In the genomic region with DNA sequence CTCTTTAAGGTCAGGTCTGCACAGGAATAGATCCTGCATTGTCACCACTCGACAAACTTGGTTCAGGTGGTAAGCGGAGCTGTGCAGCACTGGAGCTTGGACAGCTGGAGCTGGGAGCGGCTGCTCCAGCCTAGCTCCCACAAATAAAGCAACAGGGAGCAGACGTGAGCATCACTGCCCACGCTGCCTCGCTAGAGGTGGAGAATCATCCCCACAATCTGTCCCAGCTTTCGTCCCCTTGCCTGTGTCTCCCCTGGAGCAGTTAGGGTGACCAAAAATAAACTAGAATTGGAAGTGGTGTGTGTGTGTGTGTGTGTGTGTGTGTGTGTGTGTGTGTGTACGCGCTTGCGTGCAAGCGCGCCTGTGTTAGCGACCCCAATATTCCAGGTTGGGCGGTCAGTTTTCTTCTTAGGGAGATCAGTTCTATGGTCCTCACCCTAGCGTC, we compare ENCODE assay signal across 8 mouse cellular contexts. TPM values are rescaled to one million over a fixed set of nuclear protein-coding genes. Genes with fewer than 3 reads are reported as not detected.
A peak's percentile ranks its signal among the peaks of the same experiment; 100 is the strongest.
DNase-seq lines count a peak whose midpoint lies in the region; ATAC-seq lines count a peak whose summit lies in the region.

No protein-coding gene starts in this region.

- H3K9me3 ChIP-seq in heart, embryonic 10.5 days: no peaks in the 10 kb centered on the region
- H3K9me3 ChIP-seq in midbrain, embryonic 10.5 days (replicated peaks): peaks cover 4% of the 10 kb centered on the region; the same call in 1 of the 2 replicates
- no peaks in the 10 kb centered on the region for H3K9me3 ChIP-seq in stomach, embryonic 16.5 days (replicated peaks; ENCODE audit: control insufficient read depth, low read length)

- peak overlapping the region; percentile 82 for H3K9ac ChIP-seq in stomach, embryonic 16.5 days (ENCODE audit: low read length)

- no peaks in the 10 kb centered on the region for H3K36me3 ChIP-seq in heart, embryonic 10.5 days
- H3K36me3 ChIP-seq in midbrain, embryonic 10.5 days: peaks cover 4% of the 10 kb centered on the region; the same call in 1 of the 2 replicates
- no peaks in the 10 kb centered on the region for H3K36me3 ChIP-seq in stomach, embryonic 16.5 days (ENCODE audit: control insufficient read depth, insufficient read depth, low read length)

- peak overlapping the region; percentile 97 for H3K4me2 ChIP-seq in stomach, embryonic 16.5 days (ENCODE audit: low read depth, low read length)

- DNase-seq in heart, embryonic 10.5 days (ENCODE audit: low spot score): peak; percentile 74
- DNase-seq in heart, postnatal 14 days: no peak
- peak; percentile 41 for DNase-seq in cerebellum, adult 8-10 months
- peak; percentile 77 to 78 for DNase-seq in frontal cortex, adult 2 months (ENCODE audit: extremely low spot score in 1 of 2, low spot score in 1 of 2)
- peak; percentile 80 for DNase-seq in layer of hippocampus, adult 9-11 months
- peak; percentile 47 for DNase-seq in midbrain, embryonic 10.5 days (ENCODE audit: low spot score)
- DNase-seq in urinary bladder, postnatal 4 days (ENCODE audit: low spot score in 2 of 2): no peak

- H3K4me1 ChIP-seq in heart, embryonic 10.5 days: peaks cover 5% of the 10 kb centered on the region; the same call in 1 of the 2 replicates
- peaks cover 24% of the 10 kb centered on the region for H3K4me1 ChIP-seq in midbrain, embryonic 10.5 days
- H3K4me1 ChIP-seq in stomach, embryonic 16.5 days (ENCODE audit: control insufficient read depth, insufficient read depth, low read length): no peaks in the 10 kb centered on the region

- intact Hi-C loops in heart, postnatal 14 days (cut with DNase I): no loop called here

- no peak for ATAC-seq in stomach, embryonic 16.5 days (ENCODE audit: insufficient read depth, low FRiP score)

- peak overlapping the region; percentile 92; the same call in 1 of the 2 replicates for H3K27ac ChIP-seq in heart, embryonic 10.5 days
- peak overlapping the region; percentile 96 for H3K27ac ChIP-seq in midbrain, embryonic 10.5 days (replicated peaks)
- H3K27ac ChIP-seq in stomach, embryonic 16.5 days (ENCODE audit: low read length): no peak overlapping the region

- no peaks in the 10 kb centered on the region for H3K27me3 ChIP-seq in heart, embryonic 10.5 days (ENCODE audit: insufficient read depth, poor library complexity, severe bottlenecking)
- no peaks in the 10 kb centered on the region for H3K27me3 ChIP-seq in midbrain, embryonic 10.5 days (ENCODE audit: low read depth, poor library complexity, severe bottlenecking)
- H3K27me3 ChIP-seq in stomach, embryonic 16.5 days (ENCODE audit: control insufficient read depth, insufficient read depth, low read length): no peaks in the 10 kb centered on the region

- 3% methylated on average over 15 of the region's 15 CpGs for WGBS in heart, embryonic 10.5 days
- WGBS in midbrain, embryonic 10.5 days: 1% methylated on average over 15 of the region's 15 CpGs
- WGBS in stomach, embryonic 16.5 days: 4% methylated on average over 15 of the region's 15 CpGs

- peak overlapping the region; percentile 83 for H3K4me3 ChIP-seq in heart, embryonic 10.5 days
- H3K4me3 ChIP-seq in midbrain, embryonic 10.5 days: peak overlapping the region; percentile 82
- H3K4me3 ChIP-seq in stomach, embryonic 16.5 days (replicated peaks; ENCODE audit: low read length): peak overlapping the region; percentile 71

RNA-seq across cellular contexts. Expression of gene Gucy1a2, which starts 1.0 kb away (rescaled TPM):
- polyA plus RNA-seq in heart, embryonic 10.5 days (2016; fragmentation: Nextera tagmentation; extraction: Ambion mirVana): 1.6 and 1.9 TPM in 2 replicates
- total RNA-seq in heart, postnatal 14 days (2021): 10 to 100 TPM; 10.8 to 11.0 TPM
- 5.2 and 5.5 TPM in 2 replicates for polyA plus RNA-seq in frontal cortex, adult 2 months (2012; rRNA removed)
- 3.3 and 4.0 TPM in 2 replicates for polyA plus RNA-seq in midbrain, embryonic 10.5 days (2016; fragmentation: Nextera tagmentation; extraction: Ambion mirVana)
- 1.3 TPM in 2 replicates for polyA plus RNA-seq in stomach, embryonic 16.5 days (2015; fragmentation: Nextera tagmentation; extraction: Ambion mirVana)

Comparison
In these comparisons a context has a peak if more than half of its experiments do, and no peak if none do; other contexts are left out.
1. DNase-seq: peak in heart, embryonic 10.5 days (single experiment), cerebellum, adult 8-10 months (single experiment), frontal cortex, adult 2 months (2 of 2), layer of hippocampus, adult 9-11 months (single experiment) and midbrain, embryonic 10.5 days (single experiment); none in heart, postnatal 14 days (0 of 2) and urinary bladder, postnatal 4 days (0 of 2).
2. Peak in every context shown above with its lines, with median percentiles within 50 percentile points of each other: H3K4me3 ChIP-seq.